Mouse (Mus musculus) CD4-positive naive resting alpha-beta T cell, adult 57 days (primary cell): ENCODE data around the gene Nt5m. TPM values are rescaled to one million over a fixed set of nuclear protein-coding genes. Genes with fewer than 3 reads are reported as not detected.

ENCODE experiments used
- total RNA-seq: library from RNA; stranded (reverse); gene quantifications from one replicate; pipeline ENCODE4 v1.2.4, GENCODE M21; 2023

Gene Nt5m
- total RNA-seq: 9.1 TPM

DNA sequence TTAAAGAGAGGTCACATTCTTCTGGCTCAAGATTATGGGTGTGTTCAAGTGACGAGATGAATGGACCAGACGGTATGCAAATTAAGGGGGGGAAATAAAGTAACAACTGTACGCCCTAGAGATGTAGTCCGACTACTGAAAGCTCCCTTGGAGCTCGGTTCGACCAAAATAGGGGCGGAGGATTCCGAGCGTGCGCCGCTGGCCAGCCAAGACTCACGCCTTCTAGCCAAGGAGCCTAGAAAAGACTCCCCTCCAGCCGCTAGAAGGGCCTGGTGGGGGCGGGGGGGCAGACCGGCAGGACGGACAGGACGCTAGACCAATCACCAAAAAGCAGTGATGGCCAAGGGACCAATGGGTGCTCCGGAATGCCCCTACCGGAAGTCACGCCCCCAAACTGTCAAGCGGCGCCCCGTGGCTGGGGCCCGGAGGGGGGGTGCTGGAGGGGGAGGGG lies at the start of gene Nt5m:
Nt5m (plus strand) TSS at position 440 of the 451 bp plus-strand sequence.

DNA sequence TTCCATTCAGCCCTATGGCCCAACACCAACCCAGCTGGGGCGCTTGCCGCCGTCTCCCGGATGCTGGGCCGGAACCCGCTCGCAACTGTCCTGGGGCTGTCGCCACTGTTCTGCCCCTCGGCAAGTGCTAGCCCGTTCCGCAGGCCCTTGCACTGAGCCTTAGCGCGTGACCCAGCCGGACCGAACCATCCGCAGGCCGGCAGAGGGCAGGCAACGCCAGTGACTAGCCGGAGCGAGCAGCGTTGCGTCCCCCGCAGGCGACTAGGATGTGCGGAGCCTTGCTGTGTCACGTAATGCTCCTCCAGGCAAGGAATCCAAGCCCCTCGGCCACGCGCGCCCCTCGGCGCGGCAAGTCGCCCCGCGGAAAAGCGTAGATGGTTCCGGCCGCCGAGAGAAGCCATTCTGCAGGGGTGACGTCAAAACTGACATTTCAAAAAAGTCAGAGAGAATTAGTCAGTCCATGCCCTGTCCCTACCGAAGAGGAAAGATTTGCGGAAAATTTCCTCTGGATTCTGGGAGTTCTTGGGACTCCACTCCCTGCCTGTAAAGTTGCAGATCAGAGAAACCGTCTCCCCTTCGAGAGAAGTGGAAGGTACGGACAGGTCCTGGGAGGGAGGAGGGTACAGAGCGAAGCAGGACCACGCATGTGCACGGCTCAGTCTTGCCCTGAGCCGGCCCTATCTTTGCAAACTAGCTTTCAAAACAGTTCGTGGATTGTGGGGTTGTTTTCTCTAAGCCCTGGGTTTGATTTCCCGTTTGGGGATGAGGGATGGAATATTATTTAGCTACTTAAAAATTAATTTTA lies 29.4 kb upstream of the Nt5m start, which contains the start of gene Flcn:
Flcn (minus strand) TSS at position 347 of the 805 bp plus-strand sequence.

DNA sequence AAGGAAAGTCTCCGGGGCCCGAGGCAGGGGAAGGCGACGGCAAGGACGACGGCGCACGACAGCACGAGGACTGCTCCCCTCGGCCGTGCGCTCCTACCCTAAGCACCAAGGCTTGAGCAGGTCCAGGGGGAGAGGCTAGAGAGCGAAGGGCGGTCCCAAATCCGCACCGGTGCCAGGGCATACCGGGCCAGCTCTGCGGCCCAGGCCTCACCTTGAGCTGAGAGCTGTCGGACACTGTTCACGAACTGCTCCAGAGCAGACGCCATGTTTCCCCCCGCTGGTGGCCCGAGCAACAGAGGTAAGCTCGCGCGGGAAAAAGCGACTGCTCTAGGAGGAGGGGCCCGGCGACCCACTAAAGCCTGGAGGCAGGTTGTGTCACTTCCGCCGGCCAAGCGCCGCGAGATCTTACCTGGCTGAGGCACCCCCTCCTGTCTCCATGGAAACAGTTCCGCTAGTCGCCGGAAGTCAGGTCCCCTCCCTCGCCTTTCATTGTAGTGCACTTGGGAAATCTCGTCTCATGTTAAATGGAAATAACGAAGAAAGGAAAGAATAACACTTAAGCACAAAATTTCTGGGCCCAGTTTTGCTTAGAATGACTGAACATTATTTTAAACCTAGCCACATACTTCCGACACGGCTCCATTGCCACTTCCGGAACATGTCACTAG lies 346 bp downstream of the Nt5m start, which contains the start of gene Cops3:
Cops3 (minus strand) TSS at position 380 of the 668 bp plus-strand sequence.

Other genes starting within 250 kb of the Nt5m start
- gene Olfr223, start 246.2 kb upstream of the Nt5m start, total RNA-seq: not detected
- 77.4 TPM for gene Mprip, start 178.1 kb upstream of the Nt5m start, total RNA-seq
- not detected for gene Pld6, start 51.8 kb upstream of the Nt5m start, total RNA-seq
- gene Flcn, start 29.4 kb upstream of the Nt5m start, total RNA-seq: 67.6 TPM
- 81.9 TPM for gene Cops3, start 391 bp downstream of the Nt5m start, total RNA-seq
- gene Med9, start 108.8 kb downstream of the Nt5m start, total RNA-seq: 5.0 TPM
- 0.83 TPM for gene Rasd1, start 125.5 kb downstream of the Nt5m start, total RNA-seq
- 3.5 TPM for gene Pemt, start 207.0 kb downstream of the Nt5m start, total RNA-seq